Mouse (Mus musculus) gastrocnemius, adult 8-10 months (tissue): Measurements from ENCODE around the gene Gm9495. TPM values are rescaled to one million over a fixed set of nuclear protein-coding genes. Genes with fewer than 3 reads are reported as not detected.
"Not testable (repeated sequence)": the region's sequence is repeated elsewhere in the genome, so short reads cannot be mapped to it uniquely, and the experiment has no call there.

Source experiments
- DNase-seq, 2 experiments: peaks; one replicate each; pipeline ENCODE4 v3.0.0; 2022; ENCODE audit warnings: low spot score in 2 of 2
- total RNA-seq, 4 experiments: library from RNA; stranded (reverse); gene quantifications; 2 replicates each; pipeline ENCODE4 v1.2.4; 2022

Gm9495 gene
- total RNA-seq, result not detected

DNA sequence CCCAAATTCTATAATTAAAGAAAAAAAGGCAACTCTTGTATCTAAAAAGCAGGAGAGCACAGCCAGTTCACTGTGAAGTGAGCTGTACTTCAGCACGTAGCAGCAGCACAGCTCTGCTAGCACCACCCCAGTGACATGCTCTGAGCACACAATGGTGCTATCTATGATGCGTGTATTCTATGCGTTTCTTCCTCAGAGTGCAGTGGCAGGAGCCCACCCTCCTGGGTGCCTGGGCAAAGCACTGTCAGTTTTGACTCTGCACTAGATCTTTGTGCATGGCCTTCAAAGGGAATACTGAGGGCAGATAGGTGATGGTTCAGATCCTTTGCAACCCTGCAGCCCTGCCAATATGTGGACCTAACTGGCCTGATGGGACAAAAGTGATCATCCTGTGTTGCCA is at the start of gene Gm9495:
Gm9495 (minus strand) TSS at position 101 of the 400 bp plus-strand sequence.
- DNase-seq, result not testable (repeated sequence)

DNA sequence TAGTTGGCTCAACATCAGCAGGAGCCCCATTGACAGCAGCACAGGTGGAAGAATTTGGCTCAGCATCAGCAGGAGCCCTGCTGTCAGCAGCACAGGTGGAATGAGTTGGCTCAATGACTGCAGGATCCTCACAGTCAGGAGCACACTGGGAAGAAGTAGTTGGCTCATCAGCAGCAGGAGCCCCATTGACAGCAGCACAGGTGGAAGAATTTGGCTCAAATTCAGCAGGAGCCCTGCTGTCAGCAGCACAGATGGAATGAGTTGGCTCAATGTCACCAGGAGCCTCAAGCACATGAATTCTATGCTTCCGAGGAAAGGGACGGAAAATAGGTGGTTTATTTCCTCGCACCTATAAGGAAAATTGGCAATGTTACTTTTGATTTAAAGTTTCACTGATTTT is 21.6 kb upstream of the Gm9495 start:
- not testable (repeated sequence) for DNase-seq

DNA sequence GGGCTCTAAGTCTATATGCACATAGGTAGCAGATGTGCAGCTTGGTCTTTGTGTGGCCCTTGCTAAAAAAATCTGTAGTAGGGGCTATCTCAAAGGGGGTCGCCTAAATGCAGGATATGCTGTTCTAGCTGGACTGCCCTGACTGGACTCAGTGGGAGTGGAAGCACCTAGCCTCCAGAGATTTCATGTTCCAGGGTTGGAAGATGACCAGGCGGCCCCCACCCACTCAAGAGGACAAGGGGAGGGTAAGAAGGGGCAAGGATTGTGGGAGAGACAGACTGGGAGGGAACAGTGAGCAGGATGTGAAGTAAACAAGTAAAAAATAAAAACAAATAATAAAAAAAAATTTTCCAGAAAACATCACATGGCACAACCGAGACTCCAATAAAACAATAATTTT is 33.3 kb downstream of the Gm9495 start:
- DNase-seq, result not testable (repeated sequence)

DNA sequence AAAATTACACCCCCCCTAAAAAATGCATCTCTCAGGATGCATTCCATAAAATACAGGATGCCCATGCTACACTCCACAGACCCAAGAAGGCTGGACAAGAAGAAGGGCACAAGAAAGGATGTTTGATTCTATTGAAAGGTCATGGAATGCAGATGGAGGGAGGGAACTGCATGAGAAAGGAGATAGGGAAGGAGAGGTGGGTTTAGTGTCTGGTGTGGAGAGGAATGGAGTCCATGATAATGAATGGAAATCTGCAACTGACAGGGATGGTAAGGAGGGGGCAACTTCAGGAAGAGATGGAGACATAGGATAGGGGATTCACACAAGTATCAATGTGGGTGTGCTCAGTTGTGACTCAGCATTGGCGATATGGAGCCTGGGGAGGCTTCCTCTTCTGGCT is 39.0 kb downstream of the Gm9495 start:
- DNase-seq, result no peak

DNA sequence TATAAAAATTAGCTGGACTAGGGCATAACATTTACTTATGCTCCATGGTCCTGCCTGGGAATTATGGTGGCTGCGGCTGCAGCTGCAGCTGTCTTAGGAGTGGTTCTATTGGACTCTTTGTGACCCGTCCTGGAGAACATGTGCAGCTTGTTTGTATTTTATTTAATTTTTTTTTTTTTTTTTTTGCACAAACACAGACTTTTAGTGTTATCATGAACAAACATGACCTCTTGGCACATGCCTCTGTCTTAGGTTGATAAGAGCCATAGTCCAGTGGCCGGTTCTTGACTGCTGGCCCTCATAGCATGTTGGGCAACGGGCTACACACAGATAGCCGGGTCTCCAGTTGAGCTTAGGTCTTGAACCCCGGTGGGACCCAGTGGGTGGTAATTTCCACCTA is 48.6 kb downstream of the Gm9495 start:
- DNase-seq, result no peak

DNA sequence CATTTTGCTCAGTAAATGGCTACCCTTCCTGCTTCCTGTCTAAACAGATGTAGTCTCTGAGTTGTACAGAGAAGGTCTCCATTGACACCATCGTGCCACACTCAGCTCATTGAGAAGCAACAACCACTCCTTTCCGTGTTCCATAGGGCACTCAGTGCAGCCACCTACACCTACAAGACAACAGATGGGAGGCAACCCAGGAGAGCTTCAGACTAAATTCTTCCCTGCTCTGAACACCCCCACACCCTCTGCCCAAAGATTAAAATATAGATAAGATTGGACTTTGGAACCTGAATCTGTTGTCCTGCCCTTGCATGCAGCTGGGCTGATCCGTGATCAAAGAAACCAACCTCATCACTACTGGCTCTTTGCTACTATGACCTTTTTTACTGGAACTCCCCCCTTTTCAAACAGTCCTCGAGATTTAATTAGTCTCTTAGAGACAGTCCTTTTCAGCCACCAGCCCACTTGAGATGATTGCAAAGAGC is 53.4 kb downstream of the Gm9495 start:
- no peak for DNase-seq

DNA sequence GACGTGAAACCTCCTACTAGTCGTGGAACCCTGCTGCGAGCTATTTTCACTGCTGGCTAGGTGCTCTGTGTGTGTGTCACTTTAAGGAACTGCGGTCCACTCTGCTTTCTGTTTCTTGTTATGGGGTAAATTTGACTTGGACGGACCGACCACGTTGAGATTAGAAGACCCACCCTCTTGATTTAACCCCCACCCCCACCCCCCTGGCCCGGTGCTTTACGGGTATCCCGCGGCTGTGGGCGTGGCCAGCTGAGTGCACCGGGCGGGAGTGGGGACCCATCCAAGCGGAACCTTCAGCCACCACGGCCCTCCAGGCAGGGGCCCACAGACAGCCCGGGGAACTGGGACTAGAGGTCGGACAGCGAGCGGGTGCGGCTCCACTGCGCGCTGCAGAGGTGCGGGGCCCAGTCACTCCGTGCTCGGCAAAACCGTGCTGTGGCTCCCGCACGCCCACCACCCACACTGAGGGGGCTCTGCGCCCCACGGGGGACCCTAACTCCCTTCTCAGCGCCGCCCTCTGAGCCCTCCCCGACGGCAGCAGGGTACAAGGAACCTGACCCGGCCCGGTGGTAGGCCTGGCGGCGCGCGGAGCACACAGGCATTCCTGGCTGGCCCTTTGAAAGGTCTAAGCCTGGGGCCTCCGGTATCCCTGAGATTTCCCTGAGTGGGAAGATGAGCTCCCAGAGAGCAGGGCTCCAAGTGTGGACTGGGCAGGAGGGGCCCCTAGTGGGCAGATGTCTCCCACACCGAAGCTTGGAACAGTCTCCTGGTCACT is 54.0 kb downstream of the Gm9495 start:
- peak; percentile 22 to 29 for DNase-seq

DNA sequence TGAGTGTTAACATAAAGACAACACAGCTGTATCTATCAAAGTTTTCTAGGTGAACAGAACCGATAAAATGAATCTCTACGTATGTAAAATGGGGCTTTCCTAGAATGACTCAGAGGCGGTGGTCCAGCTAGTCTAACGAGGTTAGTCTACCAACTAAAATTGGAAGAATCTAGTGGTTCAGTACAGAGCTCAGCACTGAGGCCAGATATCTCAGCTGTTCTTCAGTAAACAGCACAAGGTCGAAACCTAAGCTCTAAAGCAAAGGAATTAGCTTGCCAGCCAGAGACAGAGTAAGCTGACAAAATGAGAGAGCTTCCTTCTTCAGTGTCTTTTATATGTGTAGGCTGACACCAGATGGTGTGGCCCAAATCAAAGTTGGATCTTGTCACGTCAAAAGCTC is 57.2 kb downstream of the Gm9495 start:
- no peak for DNase-seq

DNA sequence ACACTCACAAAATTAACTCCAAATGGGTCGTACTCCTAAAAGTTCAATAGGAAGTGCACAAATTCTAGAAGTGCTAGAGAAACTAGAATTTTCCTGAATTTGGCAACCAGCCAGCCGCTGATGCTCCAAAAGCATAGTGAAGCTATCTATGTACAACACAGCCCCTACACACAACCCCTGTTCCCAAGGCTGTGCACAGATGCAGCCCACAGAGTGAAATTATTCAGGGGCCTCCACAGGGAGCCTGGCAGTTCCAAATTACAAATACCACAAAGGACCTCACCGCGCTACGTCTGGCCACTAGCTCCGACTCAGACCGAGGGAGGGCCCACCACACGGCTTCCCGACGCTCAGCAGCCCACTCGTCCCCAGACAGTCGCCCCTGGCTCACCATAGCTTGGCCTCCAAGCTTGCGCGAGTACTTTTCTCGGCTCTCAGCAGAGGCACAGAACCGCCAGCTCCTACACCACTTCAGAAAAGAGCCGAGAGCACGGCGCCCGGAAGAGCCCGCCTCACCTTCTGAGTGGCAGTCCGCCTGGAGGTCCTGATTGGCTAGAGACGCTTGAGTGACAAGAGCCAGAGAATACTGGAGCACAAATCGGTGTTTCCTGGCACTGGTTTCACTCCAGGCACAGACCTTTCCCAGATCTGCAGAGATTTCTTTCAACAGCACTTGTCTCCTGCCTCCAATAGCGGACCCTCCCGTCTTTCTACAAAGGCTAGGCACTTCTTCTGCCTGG is 58.1 kb downstream of the Gm9495 start:
- DNase-seq, result peak; percentile 80 to 89

DNA sequence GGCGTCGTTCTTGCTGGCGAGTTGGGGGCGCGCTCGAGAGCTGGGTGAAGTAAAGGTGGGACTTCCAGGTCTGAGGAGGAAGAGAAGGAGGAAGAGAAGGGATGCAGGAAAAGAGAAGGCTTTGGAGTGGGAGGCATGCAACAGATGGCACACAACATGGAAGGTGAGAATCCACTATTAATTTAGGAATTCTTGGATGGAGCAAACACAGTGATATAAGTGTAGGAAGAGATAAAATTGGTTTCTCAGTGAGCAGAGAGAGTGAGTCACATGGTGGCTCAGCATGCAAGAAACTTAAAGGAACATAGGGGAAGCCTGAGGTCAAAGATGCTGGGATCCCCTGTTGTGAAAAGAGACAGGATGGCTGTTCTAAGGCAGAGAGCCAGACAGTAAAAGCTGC is 69.0 kb downstream of the Gm9495 start:
- DNase-seq, result no peak

Other genes with a start within 250 kb of the Gm9495 start
- gene Zfp930, start 244.5 kb downstream of the Gm9495 start, total RNA-seq, result 1 to 10 TPM; 4.1 to 5.6 (median 5.1) TPM
- gene D130040H23Rik, start 182.5 kb downstream of the Gm9495 start, total RNA-seq, result under 1 TPM in 3 of 4 experiments, not detected in 1; 0.16 to 0.29 (median 0.22) TPM
- not detected for gene Gm7697, start 69.4 kb upstream of the Gm9495 start, total RNA-seq
- gene Zfp868, start 172.0 kb upstream of the Gm9495 start, total RNA-seq, result 1 to 10 TPM; 4.3 to 7.1 (median 6.0) TPM
- gene Zfp964, start 200.9 kb upstream of the Gm9495 start, total RNA-seq, result under 1 TPM; 0.36 to 0.74 (median 0.50) TPM